ENCODE assay signal across 29 mouse cellular contexts in genomic region chr11:55234791-55235190, GRCm38 (mm10). TPM values are rescaled to one million over a fixed set of nuclear protein-coding genes. Genes with fewer than 3 reads are reported as not detected.
"Had no signal": no experiment of that assay in that cellular context is flagged by ENCODE, and none has a peak within 500 bp of the region (broad histone marks: within the 10 kb centered on the region; RNA-seq: fewer than 3 reads in every experiment).

No protein-coding gene starts in this region.

- DNase-seq: gastrocnemius, postnatal 14 days; gastrocnemius, postnatal 36 days; heart, adult 11 months; heart, adult 2 months; heart, postnatal 14 days; heart, postnatal 36 days; kidney, adult 18-20 months; kidney, adult 8-10 months; kidney, postnatal 10 days; kidney, postnatal 25 days; kidney, postnatal 4 days; liver; liver, embryonic 13.5 days had no signal

- H3K27ac ChIP-seq: heart, adult 2 months; heart, embryonic 13.5 days; heart, embryonic 15.5 days; hindbrain, embryonic 12.5 days; hindbrain, embryonic 14.5 days; intestine, embryonic 15.5 days; layer of hippocampus, adult 2 months; left cerebral cortex, adult 2 months; limb, embryonic 10.5 days; limb, embryonic 12.5 days; liver, embryonic 13.5 days; liver, embryonic 15.5 days had no signal

- ATAC-seq: hindbrain, embryonic 16.5 days; inflammation-experienced regulatory T-cells, adult 6 months; intestine, embryonic 15.5 days; intestine, postnatal 0 days had no signal

- H3K9ac ChIP-seq: heart, embryonic 13.5 days; heart, embryonic 15.5 days; hindbrain, embryonic 12.5 days; hindbrain, embryonic 14.5 days; intestine, embryonic 15.5 days; liver, embryonic 13.5 days; liver, embryonic 15.5 days had no signal

- H3K4me1 ChIP-seq: heart, embryonic 13.5 days; heart, embryonic 15.5 days; hindbrain, embryonic 12.5 days; intestine, embryonic 15.5 days; limb, embryonic 10.5 days; limb, embryonic 12.5 days; liver, embryonic 15.5 days had no signal

- H3K27me3 ChIP-seq: heart, embryonic 13.5 days; heart, embryonic 15.5 days; hindbrain, embryonic 12.5 days; intestine, embryonic 15.5 days; limb, embryonic 12.5 days; liver, embryonic 13.5 days; liver, embryonic 15.5 days had no signal

- H3K9me3 ChIP-seq: heart, embryonic 13.5 days; heart, embryonic 15.5 days; hindbrain, embryonic 12.5 days; intestine, embryonic 15.5 days; limb, embryonic 10.5 days; limb, embryonic 12.5 days; liver, embryonic 13.5 days; liver, embryonic 15.5 days had no signal

- H3K4me2 ChIP-seq: heart, embryonic 11.5 days; heart, embryonic 13.5 days; heart, embryonic 15.5 days; hindbrain, embryonic 12.5 days; hindbrain, embryonic 14.5 days; intestine, embryonic 15.5 days; limb, embryonic 12.5 days; liver, embryonic 11.5 days; liver, embryonic 13.5 days; liver, embryonic 15.5 days had no signal

- H3K36me3 ChIP-seq: heart, embryonic 15.5 days; intestine, embryonic 15.5 days had no signal

- H3K4me3 ChIP-seq: heart, adult 2 months; heart, embryonic 13.5 days; heart, embryonic 15.5 days; hindbrain, embryonic 12.5 days; intestine, embryonic 15.5 days; layer of hippocampus, adult 2 months; left cerebral cortex, adult 2 months; limb, embryonic 10.5 days; limb, embryonic 12.5 days; liver, embryonic 13.5 days; liver, embryonic 15.5 days had no signal

RNA-seq across cellular contexts. Expression of gene Slc36a2, which starts 49.9 kb away (rescaled TPM):
- total RNA-seq: hematopoietic stem cell, adult 5-6 weeks had no signal
- polyA plus RNA-seq: intestine, postnatal 0 days had no signal
